Mouse (Mus musculus): ENCODE measurements around the gene Tbc1d17. TPM values are rescaled to one million over a fixed set of nuclear protein-coding genes. Genes with fewer than 3 reads are reported as not detected.

Gene Tbc1d17
- polyA plus RNA-seq, 1 experiment, result 151 TPM

DNA sequence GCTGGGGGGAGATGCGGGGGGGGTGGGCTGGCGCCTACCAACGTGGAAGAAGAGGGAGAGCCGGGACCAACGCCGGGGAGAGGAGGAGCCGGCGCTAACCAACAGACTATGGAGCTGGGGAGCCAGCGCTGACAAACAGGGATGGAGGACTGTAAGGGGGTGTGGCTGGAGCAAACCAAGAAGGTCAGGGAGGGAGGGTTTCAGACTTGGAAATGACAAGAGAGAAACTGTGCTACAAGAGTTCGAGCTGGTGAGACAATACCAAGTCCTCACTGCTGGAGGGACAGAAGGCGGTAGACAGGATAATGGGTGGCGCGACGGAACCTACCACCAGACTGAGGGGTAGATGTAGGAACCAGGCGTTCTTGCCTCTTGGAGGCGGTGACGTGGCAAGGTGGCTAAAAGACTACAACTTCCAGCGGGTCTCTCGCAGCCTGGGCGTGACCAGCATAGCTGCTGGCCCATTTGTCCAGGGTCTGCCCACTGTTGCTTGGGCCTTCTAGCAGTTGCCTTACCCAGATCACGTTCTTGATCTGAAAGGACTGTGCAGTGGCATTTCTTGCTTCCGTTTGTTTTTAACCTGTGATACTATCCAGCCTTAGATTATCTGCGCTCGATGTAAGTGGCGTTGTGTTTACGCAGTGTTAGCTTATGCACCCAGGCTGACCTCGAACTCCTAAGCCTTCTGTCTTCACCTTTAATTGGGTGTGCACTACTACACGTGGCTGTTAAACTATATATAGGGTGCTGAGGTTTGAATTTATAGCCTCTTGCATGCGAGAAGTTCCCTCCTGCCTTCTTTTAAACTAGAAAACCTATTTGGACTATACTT lies 21.0 kb upstream of the Tbc1d17 start, which contains the start of gene Ptov1:
Gene Ptov1, minus strand, starts transcription at position 92 of the 832 bp plus-strand sequence.
- Histone ChIP-seq H3K4me1 (replicated peaks; ENCODE audit: control insufficient read depth, insufficient read depth, low read length) (peaks cover 18% of the 10 kb centered on the region), H3K27ac (ENCODE audit: control insufficient read depth, insufficient read depth, low read length) (peak within 1 kb of the TSS; percentile 41), H3K27me3 (ENCODE audit: control insufficient read depth, insufficient read depth, low read length) (no peaks in the 10 kb centered on the region), H3K36me3 (ENCODE audit: control insufficient read depth, insufficient read depth, low read length) (no peaks in the 10 kb centered on the region), H3K4me3 (ENCODE audit: control insufficient read depth, insufficient read depth, low read length) (peak within 1 kb of the TSS; percentile 84)
- TF ChIP-seq POLR2A (IDR thresholded peaks at IDR 0.05; ENCODE audit: control insufficient read depth, extremely low read depth, insufficient read depth, low read length, poor library complexity), result no peak
- no peak; the same call in 1 of the 2 replicates for TF ChIP-seq CTCF (IDR thresholded peaks at IDR 0.05; ENCODE audit: borderline replicate concordance, control insufficient read depth, extremely low read depth, insufficient read depth, low read length, poor library complexity)
- DNase-seq, result peak; percentile 84
- 8% methylated on average over 29 of the region's 29 CpGs for WGBS

GRCm38 (mm10) chr7:44868919-44869696 lies 20.2 kb upstream of the Tbc1d17 start:
- peak overlapping the region; percentile 84 for H3K4me3 ChIP-seq (ENCODE audit: control insufficient read depth, insufficient read depth, low read length)
- peaks cover 7% of the 10 kb centered on the region; the same call in 1 of the 2 replicates for H3K36me3 ChIP-seq (ENCODE audit: control insufficient read depth, insufficient read depth, low read length)
- TF ChIP-seq CTCF (IDR thresholded peaks at IDR 0.05; ENCODE audit: borderline replicate concordance, control insufficient read depth, extremely low read depth, insufficient read depth, low read length, poor library complexity) (no peak), POLR2A (IDR thresholded peaks at IDR 0.05; ENCODE audit: control insufficient read depth, extremely low read depth, insufficient read depth, low read length, poor library complexity) (peak; percentile 33; the same call in 1 of the 2 replicates)
- H3K27ac ChIP-seq (ENCODE audit: control insufficient read depth, insufficient read depth, low read length), result peak overlapping the region; percentile 39; the same call in 1 of the 2 replicates
- H3K27me3 ChIP-seq (ENCODE audit: control insufficient read depth, insufficient read depth, low read length), result no peaks in the 10 kb centered on the region
- peaks cover 18% of the 10 kb centered on the region for H3K4me1 ChIP-seq (replicated peaks; ENCODE audit: control insufficient read depth, insufficient read depth, low read length)
- DNase-seq, result peak; percentile 58
- WGBS, result under 1% methylated on average over 105 of the region's 108 CpGs

GRCm38 (mm10) chr7:44868465-44868864 lies 19.6 kb upstream of the Tbc1d17 start:
- H3K4me1 ChIP-seq (replicated peaks; ENCODE audit: control insufficient read depth, insufficient read depth, low read length), result peaks cover 18% of the 10 kb centered on the region
- 18% methylated on average over 16 of the region's 16 CpGs for WGBS
- peaks cover 13% of the 10 kb centered on the region; the same call in 1 of the 2 replicates for H3K36me3 ChIP-seq (ENCODE audit: control insufficient read depth, insufficient read depth, low read length)
- no peak for DNase-seq
- H3K27me3 ChIP-seq (ENCODE audit: control insufficient read depth, insufficient read depth, low read length), result no peaks in the 10 kb centered on the region
- H3K27ac ChIP-seq (ENCODE audit: control insufficient read depth, insufficient read depth, low read length), result no peak overlapping the region
- peak overlapping the region; percentile 84 for H3K4me3 ChIP-seq (ENCODE audit: control insufficient read depth, insufficient read depth, low read length)
- TF ChIP-seq POLR2A (IDR thresholded peaks at IDR 0.05; ENCODE audit: control insufficient read depth, extremely low read depth, insufficient read depth, low read length, poor library complexity) (no peak), CTCF (IDR thresholded peaks at IDR 0.05; ENCODE audit: borderline replicate concordance, control insufficient read depth, extremely low read depth, insufficient read depth, low read length, poor library complexity) (no peak)

GRCm38 (mm10) chr7:44867802-44868201 lies 18.9 kb upstream of the Tbc1d17 start:
- Histone ChIP-seq H3K36me3 (ENCODE audit: control insufficient read depth, insufficient read depth, low read length) (peaks cover 20% of the 10 kb centered on the region), H3K4me3 (ENCODE audit: control insufficient read depth, insufficient read depth, low read length) (no peak overlapping the region), H3K27me3 (ENCODE audit: control insufficient read depth, insufficient read depth, low read length) (no peaks in the 10 kb centered on the region), H3K4me1 (replicated peaks; ENCODE audit: control insufficient read depth, insufficient read depth, low read length) (peaks cover 18% of the 10 kb centered on the region), H3K27ac (ENCODE audit: control insufficient read depth, insufficient read depth, low read length) (no peak overlapping the region)
- no peak for TF ChIP-seq CTCF (IDR thresholded peaks at IDR 0.05; ENCODE audit: borderline replicate concordance, control insufficient read depth, extremely low read depth, insufficient read depth, low read length, poor library complexity)
- no peak for TF ChIP-seq POLR2A (IDR thresholded peaks at IDR 0.05; ENCODE audit: control insufficient read depth, extremely low read depth, insufficient read depth, low read length, poor library complexity)
- WGBS, result 86% methylated on average over 9 of the region's 9 CpGs
- DNase-seq, result no peak

DNA sequence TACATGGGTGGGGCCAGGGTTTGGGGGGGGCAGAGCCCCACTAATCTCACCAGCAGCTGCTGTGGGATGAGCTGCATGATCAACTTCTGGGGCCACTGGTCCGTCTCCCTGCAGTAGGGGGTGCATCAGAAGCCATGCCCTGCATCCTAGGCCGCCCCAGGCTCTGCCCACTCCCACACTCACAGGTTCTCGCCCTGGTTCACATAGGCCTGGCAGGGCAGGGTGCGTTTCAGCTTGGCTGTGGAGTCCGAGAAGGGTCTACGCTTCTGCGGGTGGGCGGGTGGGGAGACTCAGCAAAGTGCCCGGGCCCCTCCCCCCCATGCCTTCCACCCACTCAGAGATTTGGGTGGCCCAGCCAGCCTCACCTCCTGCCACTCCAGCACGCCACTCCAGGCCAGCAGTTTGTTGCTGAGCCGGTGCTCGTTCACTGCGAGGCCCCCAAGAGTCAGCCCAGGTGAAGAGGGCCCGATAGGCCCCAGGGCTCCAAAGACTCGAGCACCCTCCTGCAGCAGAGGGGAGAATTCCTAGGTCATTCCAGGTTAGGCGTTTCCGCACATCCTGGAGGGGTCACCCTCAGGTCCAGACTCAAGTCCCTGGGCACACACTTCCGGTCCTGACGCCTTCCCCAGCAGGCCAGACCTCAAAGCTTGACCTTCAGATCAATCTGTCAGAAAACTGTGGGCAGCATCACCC lies 18.3 kb upstream of the Tbc1d17 start:
- Histone ChIP-seq H3K36me3 (ENCODE audit: control insufficient read depth, insufficient read depth, low read length) (peaks cover 26% of the 10 kb centered on the region), H3K27me3 (ENCODE audit: control insufficient read depth, insufficient read depth, low read length) (no peaks in the 10 kb centered on the region), H3K4me3 (ENCODE audit: control insufficient read depth, insufficient read depth, low read length) (no peak overlapping the region), H3K4me1 (replicated peaks; ENCODE audit: control insufficient read depth, insufficient read depth, low read length) (peaks cover 18% of the 10 kb centered on the region), H3K27ac (ENCODE audit: control insufficient read depth, insufficient read depth, low read length) (no peak overlapping the region)
- no peak for DNase-seq
- TF ChIP-seq CTCF (IDR thresholded peaks at IDR 0.05; ENCODE audit: borderline replicate concordance, control insufficient read depth, extremely low read depth, insufficient read depth, low read length, poor library complexity) (no peak), POLR2A (IDR thresholded peaks at IDR 0.05; ENCODE audit: control insufficient read depth, extremely low read depth, insufficient read depth, low read length, poor library complexity) (no peak)
- WGBS, result 88% methylated on average over 19 of the region's 19 CpGs
